Mouse (Mus musculus): ENCODE data around the gene Gm11437.

GRCm38 (mm10) chr11:84190581-84191233 is 23.4 kb upstream of the Gm11437 start:
- no peak for TF ChIP-seq CTCF (IDR thresholded peaks at IDR 0.05; ENCODE audit: low read depth, low read length)
- no peak for TF ChIP-seq POLR2A (IDR thresholded peaks at IDR 0.05; ENCODE audit: extremely low read depth, insufficient read depth, low read length)
